Mouse (Mus musculus): ENCODE results near the gene Gm37240.

The Gm37240 gene

DNA sequence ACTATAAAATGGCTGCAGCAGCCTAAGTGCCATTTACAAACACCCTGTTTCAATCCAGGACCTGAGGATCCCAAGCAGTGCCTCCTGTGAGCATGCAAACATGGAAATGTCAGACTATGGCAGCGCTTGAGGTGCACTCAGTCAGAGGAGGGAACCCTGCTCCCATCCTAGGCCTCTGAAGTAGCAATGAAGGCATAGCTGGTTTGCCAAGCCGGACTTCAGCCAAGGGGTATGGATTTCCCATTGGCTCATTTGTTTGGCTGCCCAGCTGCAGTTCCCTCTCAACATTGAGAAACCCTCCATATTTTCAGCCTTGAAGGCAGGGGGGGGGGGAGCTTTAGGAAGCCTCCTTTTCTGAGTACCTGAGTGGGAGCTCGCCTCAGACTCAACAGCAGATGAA is 1329.0 kb downstream of the Gm37240 start:
- DNase-seq (ENCODE audit: low read depth, low spot score) = no peak

DNA sequence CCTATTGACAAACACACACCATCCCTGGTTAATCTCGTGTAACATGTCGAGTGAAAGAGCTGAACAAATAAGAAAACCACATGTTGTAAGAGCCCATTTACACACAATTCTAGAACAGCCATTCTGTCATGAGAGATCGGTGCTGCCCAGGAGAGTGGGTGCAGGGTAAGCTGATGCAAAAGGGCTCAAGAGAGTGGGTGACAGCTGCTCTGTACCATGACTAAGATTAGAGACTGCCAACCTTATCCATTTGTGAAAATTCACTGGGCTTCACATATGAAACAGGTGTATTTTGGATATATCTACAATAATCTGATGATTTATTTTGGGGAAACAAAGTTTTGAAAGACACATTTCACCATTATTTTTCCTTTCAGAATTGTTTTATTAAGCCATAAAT is 1331.5 kb downstream of the Gm37240 start:
- DNase-seq (ENCODE audit: low read depth, low spot score) = no peak

DNA sequence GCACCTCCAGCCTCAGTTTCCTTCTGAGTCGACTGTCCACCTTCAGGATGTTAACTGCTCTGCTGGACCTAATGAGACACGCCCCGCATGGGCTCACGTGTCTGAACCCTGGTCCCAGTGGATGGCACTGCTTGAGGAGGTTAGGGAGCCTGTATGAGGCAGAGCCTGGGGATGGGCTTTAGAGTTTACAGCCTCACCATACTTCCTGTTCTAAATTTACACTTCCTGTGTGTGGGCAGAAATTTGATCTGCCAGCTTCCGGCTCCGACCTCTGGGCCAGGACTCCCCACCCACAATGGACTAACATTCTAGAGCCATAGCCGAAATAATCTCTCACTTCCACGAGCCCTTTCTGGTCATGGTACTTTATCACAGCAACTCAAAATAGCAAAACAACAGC is 1340.1 kb downstream of the Gm37240 start:
- no peak for DNase-seq (ENCODE audit: low read depth, low spot score)

DNA sequence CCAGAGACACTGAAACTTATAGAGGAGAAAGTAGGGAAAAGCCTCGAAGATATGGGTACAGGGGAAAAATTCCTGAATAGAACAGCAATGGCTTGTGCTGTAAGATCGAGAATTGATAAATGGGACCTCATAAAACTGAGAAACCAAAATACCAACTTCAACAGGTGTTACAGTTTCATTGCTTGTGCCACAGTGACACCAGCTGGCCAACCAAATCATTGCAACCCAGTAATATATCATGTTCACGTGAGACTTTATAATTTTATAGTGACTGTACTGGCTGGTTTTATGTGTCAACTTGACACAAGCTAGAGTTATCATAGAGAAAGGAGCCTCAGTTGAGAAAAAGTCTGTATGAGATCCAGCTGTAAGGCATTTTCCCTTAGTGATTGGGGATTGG is 1344.9 kb downstream of the Gm37240 start:
- DNase-seq (ENCODE audit: low read depth, low spot score) = peak; percentile 79

DNA sequence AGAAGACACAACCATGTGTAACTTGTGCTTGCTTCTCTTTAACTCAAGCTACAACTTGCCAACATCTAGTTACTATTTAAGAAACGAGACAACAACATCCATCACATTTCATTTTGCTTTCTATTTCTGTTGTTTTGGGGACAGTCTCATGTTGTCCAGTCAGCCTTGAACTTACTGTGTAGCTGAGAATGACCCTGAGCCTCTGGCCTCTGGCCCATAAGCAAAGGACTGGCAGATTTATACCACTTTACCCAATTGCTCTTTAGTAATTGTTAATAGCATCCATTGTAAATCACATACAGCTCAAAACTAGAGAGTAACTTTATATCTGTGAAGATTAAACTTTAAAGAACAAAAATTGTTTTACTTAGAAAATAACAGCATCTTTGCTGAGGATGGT is 1345.4 kb downstream of the Gm37240 start:
- DNase-seq (ENCODE audit: low read depth, low spot score) = no peak

DNA sequence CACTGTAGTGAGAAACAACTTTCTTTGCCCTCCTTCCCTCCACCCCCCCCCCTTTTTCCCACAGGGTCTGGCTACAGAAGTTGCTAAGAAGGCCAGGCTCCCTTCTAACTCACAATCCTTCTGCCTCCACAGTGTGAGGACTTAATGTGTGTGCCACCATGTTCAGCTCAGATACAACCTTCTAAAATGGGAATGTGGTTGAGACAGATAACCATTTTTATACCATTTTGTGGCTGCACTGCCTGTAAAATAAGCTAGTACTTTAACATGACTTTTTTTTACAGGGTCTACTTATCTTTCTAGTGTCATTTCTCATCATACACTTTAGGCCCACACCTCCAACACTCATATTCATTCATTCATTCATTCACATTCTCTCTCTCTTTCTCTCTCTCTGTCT is 1346.7 kb downstream of the Gm37240 start:
- no peak for DNase-seq (ENCODE audit: low read depth, low spot score)

DNA sequence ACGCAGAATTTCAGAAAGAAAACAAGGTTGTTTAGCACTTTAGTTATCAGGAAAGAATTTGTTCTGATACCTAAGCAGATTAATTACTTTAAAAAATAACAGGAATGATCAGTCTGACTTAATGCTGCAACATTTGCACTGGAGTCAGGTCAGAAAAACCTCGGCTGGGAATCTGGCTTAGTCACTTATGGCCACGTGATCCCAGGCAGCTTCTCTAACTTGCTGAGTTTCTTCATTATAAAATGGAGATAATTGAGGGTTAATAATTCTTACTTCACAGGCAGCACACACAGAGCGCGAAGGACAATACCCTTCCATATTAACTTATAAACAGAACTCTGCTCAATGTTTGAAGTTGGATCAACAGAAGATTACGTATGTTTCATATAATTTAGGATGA is 1350.3 kb downstream of the Gm37240 start:
- DNase-seq (ENCODE audit: low read depth, low spot score) = peak; percentile 44

DNA sequence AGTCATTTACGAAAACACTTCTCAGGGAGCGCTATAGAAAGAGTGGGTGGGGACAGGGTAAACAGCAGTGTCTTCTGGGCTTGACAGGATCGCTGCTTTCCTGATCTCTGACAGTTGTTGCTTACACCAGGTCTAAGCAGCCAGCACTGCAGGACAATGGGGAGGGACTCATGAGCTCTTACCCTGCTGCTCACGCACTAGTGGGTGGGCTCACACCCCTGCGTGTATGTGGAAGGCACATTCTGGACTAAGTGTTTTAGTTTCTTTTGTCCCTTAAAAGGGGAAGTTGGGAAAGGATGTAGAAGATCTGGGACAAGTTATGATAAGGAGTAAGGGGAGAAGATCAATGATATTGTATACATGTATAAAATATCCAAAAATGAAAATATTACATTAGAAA is 1354.1 kb downstream of the Gm37240 start:
- no peak for DNase-seq (ENCODE audit: low read depth, low spot score)

DNA sequence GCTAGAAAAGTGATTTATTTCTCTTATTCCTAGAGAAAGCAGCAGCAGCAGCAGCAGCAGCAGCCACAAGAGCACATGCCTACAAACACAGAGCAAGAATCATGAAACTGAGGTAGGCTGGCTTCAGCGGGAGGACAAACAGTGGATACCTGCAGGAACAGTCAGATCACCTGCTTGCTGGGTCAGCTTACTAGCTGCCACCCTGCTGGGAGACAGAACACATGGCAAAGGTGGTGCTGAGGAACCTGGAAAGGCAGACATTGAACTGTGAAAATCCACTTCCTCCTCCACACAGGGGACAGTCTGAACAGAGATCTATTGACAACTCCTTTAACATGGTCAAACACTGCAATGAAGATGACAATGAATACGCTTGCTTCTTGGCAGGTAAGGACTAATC is 1358.3 kb downstream of the Gm37240 start:
- DNase-seq (ENCODE audit: low read depth, low spot score) = no peak

DNA sequence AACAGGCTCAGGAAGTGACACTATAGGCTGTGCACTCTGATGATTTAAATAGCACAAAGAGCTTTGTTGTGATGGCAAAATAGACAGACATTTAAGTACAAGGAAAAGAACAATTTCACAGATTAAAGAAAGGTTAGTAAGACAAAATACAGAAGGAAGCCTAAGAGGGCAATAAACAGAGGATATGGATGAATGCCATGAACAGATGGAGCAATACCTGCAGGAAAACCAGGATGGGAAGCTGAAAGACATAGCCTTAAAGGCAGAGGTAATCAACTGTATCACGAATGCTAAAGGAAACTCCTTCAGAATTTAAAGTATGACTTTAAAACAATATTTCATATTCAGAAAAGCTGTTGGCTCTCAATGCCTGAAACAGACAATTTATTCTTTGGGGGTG is 1362.4 kb downstream of the Gm37240 start:
- DNase-seq (ENCODE audit: low read depth, low spot score) = no peak

DNA sequence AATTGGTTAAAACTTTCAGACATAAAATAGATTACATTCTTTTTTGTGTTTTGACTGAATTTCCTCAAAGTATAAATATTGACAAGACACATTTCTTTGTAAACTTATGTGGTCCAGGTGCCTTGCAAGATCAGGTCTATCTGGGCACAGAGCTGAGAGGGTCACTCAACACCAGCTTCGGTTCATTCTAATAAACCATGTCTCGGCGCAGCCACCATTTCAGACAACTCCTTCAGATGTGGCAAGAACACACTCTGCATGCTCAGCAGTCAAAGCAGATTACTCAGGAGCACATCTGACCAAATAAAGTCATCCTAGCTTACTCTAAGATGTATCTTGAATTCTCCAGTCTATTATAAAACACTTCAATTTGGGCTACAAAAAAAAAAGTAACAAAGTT is 1371.2 kb downstream of the Gm37240 start:
- DNase-seq (ENCODE audit: low read depth, low spot score) = no peak

DNA sequence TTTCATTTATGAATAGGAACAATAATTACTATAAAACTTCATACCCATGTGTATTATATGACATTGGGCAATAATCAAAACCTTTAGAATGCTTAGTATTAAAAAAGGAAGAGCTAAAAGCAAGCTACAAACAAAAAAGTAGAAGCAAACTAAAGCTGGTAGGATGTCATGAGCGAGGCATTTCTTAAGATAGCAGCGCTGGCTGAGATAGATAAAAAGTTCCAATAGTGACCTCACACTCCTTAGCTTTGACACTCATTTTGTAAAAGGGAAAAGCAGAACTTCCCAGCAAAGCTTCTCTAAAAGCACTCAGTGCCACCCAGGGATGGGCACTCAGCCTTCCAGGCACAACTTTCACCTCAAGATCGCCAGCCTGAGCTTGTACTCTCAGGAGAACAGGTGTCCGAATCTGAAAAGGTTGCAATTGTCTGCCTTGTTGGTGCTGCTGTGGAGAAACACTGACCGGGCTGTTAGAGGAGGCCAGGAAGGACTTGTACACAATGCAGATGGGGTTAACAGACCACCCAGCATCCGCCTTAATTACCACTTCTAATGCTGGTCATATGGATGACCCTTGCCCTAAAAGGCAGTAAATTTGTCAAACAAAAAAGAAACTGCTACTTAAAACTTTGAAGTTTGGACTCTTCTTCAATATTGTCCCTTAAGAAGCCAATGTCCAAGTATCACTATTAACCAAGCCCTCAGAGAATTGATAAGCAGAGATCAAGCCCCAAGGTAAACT is 1374.4 kb downstream of the Gm37240 start:
- no peak for DNase-seq (ENCODE audit: low read depth, low spot score)

DNA sequence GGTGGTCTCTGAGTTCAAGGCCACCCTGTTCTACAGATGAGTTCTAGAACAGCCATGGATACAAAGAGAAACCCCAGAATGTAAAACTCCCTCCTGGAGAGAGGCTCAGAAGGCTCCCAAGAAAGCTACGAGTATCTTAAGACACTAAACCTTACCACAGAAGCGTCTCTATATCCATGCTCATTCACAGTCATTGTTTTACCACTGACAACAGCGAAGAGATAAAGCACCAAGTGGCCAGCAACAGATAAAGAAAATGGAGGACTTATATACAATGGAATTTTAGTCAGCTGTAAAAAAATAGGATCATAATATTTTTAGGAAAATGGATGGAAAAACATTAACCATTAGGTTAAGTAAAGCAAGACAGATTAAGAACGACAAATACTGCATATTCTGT is 1382.1 kb downstream of the Gm37240 start:
- DNase-seq (ENCODE audit: low read depth, low spot score) = no peak

DNA sequence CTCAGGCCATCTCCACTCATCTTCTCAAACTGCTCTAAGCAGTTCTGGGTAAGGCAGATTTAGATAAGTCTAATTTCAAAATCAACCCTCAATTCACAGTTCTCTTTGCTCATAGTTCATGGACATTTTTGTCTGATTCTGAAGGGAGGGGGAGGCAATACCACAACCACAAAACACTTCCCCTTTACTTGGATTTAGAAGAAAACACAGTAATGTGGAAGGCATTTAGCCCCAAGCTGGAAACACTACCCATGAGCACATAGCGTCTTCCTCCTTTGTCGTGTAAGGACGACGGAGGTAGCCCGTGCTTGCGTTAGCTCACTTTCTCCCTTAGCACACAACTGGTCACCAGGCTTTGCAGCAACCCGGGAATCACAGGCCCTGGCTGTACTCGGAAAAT is 1383.0 kb downstream of the Gm37240 start:
- DNase-seq (ENCODE audit: low read depth, low spot score) = no peak

DNA sequence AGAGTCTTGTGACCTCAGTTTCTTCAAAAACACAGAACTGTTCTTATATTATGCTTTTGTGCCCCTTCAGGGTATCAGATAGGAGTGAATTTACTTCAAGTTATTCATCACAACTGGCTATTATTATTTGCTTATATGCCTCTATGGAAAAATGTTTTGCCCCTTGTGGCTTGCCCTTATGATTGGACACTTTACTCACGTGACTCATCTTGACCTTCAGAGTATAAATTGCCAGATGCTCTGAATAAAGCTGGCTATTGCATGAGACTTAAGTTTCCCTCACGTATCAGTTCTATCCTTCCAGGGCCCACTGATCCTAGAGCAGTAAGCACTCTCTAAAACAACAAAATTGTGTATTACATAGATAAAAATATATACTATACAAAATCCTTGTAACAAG is 1385.2 kb downstream of the Gm37240 start:
- peak; percentile 63 for DNase-seq (ENCODE audit: low read depth, low spot score)

DNA sequence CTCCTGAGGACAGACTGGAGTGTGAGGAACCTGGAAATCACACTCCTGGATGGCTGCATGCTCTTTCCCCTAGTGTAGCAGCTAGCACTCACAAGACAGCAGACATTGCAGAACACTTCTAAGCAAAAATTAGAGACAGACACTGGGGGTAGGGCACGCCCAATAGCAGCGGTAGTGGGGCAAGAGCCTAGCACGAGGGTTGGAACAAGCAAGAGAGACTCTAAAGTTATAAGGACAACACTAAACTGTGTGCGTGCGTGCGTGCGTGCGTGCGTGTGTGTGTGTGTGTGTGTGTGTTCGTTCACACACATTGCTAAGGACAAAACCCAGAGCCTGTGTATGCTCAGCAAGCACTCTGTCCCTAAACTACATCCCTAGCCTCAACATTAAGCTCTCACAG is 1386.8 kb downstream of the Gm37240 start:
- DNase-seq (ENCODE audit: low read depth, low spot score) = no peak

DNA sequence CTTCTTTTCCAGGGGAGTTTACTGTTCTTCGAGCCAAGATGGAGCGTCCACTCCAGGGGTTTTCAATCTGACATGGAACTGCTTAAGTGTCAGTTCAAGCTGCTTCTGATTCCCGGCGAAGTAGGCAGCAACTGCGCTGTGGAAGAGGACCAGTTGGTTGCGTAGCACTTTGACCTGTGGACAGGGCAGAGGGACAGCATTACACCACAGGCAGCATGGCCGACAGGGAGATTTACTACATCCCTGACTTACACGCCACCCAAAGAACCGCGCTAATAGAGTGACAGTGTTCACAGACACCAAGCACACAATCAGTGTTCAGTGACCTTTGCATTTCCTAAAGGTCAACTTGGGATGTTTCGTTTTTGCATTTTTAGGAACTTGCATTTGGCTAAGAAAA is 1389.6 kb downstream of the Gm37240 start:
- no peak for DNase-seq (ENCODE audit: low read depth, low spot score)

DNA sequence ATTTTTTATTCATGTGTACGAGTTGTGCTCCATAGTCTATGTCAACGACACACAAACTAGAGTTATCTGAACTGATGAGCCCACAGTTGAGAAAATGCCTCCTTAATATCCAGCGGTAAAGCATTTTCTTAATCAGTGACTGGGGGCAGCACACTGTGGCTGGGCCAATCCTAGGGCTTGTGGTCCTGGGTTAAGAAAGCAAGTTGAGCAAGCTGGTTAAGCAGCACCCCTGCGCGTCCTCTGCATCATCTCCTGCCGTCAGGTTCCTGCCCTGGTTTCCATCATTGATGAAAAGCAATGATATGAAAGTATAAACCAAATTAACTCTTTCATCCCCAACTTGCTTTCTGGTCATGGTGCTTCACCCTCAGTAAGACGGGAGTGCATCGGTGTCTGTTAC is 1394.7 kb downstream of the Gm37240 start:
- no peak for DNase-seq (ENCODE audit: low read depth, low spot score)

DNA sequence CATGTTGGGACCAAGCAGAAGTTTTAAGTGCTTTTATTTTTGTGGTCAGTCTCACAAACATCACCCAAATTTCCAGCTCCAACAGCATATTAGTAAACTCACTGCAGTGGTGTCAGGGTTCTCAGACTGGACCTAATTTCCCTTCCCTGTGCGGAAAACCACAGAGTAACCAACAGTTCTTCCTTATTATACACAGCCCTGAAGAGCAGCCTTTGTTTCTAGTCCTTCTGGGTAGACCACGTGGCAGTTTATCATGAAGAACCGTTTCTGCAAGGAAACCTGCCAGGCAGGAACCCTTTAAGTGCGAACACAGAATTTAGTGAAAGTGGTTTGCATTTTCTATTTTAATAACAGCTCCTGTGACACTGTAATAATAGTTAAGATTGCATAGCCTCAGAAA is 1395.2 kb downstream of the Gm37240 start:
- DNase-seq (ENCODE audit: low read depth, low spot score) = no peak

DNA sequence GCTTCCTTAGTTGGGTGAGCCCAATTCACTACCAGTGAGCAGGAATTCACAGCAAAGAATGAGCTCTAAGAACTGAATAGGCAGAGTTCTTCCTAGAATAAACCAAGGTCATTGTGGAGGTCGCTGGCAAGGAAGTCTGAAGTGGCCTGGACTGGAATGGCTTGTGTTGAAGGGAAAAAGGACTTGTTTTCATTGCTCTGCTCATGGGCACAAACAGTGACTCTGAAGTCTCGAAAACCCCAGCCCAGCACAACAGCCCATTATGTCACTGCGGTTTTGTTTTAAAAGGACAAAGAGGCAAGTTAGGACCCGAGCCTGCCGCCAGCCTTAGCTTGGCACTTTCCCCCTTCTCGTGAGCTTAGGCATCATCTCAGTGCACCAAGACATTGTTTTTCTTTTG is 1398.6 kb downstream of the Gm37240 start:
- no peak for DNase-seq (ENCODE audit: low read depth, low spot score)

DNA sequence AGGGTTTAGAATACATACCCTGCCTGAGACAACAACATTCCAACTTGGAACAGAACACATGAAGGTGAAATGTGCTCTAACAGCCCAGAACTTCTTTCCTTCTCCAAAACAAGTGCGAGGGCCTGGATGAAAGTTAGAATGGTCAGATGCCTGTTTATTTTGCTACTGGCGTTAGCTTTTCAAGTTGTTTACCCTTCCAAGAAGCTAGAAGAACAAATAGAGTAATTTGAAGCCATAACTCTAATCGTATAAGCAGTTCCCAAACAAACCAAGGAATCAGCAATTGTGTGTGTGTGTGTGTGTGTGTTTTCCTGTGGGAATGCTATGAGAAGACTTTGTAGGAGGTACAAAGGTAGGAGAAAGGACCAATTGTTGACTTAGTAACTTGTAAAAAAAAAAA is 1402.4 kb downstream of the Gm37240 start:
- no peak for DNase-seq (ENCODE audit: low read depth, low spot score)

DNA sequence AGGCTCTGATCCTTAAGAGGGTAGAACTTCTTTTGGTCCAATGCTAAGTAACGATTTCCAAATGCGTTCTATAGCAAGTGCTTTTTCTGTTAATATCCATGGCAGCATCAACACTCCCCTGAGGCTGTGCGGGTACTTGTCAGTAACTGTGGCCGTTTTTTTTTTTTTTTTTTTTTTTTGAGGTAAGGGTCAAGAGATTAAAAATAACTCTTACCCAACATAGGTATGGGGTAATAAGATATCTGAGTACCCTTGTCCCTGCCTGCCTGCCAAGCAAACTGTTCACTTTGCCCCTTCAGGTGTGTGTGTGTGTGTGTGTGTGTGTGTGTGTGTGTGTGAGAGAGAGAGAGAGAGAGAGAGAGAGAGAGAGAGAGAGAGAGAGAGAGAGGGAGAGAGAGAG is 1403.0 kb downstream of the Gm37240 start:
- DNase-seq (ENCODE audit: low read depth, low spot score) = no peak

DNA sequence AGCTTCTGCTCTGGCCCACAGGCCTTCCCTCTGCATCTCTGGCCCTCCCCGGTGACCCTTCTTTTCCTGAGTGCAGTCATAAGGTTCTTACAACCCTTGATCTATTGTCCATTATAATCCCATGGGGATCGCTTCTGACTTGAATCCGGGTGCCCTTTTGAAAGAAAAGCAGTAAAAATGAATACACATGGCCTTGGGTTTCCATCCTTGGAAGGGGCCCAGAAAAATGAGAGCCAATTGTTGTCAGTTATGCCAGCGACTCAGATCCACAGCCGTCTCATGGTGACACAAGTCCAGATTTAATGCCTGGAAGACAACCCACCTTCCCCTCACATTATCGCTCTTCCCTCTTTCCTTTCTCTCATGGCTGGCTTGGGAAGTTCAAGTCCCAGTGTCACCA is 1405.2 kb downstream of the Gm37240 start:
- no peak for DNase-seq (ENCODE audit: low read depth, low spot score)

DNA sequence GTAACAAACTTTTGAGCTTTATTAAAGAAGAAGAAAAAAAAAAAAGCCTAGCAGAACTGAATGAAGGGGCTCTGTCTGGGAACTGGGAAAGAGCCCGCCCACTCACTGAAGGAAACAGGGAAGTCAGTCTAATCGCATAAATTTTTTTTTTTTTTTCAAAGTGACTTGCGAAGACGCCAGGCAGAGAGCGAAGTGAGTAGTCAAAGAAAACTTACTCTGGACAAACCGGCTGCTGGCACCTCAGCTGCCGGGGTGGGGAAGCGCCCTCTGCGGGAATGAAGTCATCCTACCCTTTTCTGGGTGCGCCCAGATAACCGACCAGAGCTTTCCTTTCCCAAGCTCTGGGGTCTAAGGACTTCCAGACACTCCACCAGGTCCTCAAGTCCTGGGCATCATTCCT is 1406.2 kb downstream of the Gm37240 start:
- peak; percentile 69 for DNase-seq (ENCODE audit: low read depth, low spot score)
